Mouse (Mus musculus) adrenal gland, adult (tissue): ENCODE results near the gene Slc39a10.
"Not testable (repeated sequence)": the region's sequence is repeated elsewhere in the genome, so short reads cannot be mapped to it uniquely, and the experiment has no call there.

ENCODE experiments used
- DNase-seq, 2 experiments: peaks; one replicate each; pipeline ENCODE4 v3.0.0; 2022 to 2023; ENCODE audit warnings: low spot score in 1 of 2; ENCODE audit not compliant: inconsistent age in 2 of 2

The Slc39a10 gene

DNA sequence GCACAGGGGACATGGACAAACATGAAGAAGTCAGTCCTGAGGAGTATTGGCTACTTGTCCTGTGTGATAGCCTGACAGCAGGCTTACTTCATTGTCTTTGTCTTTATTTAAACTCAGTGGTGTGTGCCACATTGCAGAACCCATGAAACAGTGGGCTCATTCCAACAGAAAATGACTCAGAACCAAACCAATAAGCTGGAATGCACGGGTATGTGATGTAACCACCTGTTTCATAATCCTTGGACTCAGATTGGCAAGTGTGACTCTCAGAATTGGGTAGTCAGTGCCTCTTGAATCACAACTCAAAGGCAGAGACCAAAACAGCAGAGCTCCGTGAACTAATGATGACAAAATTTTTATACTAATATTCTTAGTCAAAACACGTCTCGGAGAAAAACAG lies 110.4 kb downstream of the Slc39a10 start:
- peak in 1 of 2 experiments; percentile 78 for DNase-seq

DNA sequence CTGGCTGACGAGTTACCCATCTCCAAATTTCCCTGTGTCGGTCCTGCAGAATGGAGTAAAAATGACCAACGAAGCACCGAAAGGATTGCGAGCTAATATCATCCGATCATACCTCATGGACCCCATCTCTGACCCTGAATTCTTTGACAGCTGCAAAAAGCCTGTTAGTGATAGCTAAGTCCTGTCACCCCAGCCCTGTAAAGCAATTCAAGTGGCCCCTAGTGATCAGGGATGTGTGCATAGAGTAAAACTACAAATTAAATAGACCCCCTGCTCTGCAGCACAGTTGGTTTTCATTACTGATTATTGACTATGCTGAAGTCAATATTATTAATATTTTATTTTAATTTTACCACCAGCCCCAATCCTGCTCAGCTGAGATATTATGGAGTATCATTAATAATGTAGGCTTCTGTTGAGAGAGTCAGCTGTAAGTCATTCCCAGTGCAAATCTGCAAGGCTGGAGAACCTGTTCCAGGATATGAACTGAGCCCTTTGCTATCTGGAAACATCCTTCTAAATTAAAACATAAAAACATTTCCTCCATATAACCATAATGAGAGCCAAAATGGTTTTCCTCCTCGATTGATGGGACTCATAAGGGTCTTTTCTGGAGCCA lies 122.5 kb downstream of the Slc39a10 start:
- DNase-seq = not testable (repeated sequence)

GRCm38 (mm10) chr1:46769318-46769717 lies 123.3 kb downstream of the Slc39a10 start:
- not testable (repeated sequence) for DNase-seq

GRCm38 (mm10) chr1:46764600-46764999 lies 128.1 kb downstream of the Slc39a10 start:
- DNase-seq = not testable (repeated sequence)
